Mouse (Mus musculus) embryonic facial prominence, embryonic 13.5 days (tissue): Measurements from ENCODE around the gene Ehf. TPM values are rescaled to one million over a fixed set of nuclear protein-coding genes. Genes with fewer than 3 reads are reported as not detected.

Source experiments
- ATAC-seq: fragments of 200-750 bp; cut with Nextera tagmentation; 2 replicates; pipeline ENCODE4 v1.8.0; 2017; ENCODE audit warnings: low read depth; ENCODE audit not compliant: insufficient number of reproducible peaks, insufficient read depth, low FRiP score, low TSS enrichment
- H3K27ac ChIP-seq: fragments of 300-500 bp; sonication (generic); 2 replicates; pipeline ENCODE4 v1.5.1; 2015; ENCODE audit warnings: moderate library complexity, mild to moderate bottlenecking, inconsistent platforms
- H3K27me3 ChIP-seq: fragments of 300-500 bp; sonication (generic); 2 replicates; pipeline ENCODE4 v1.6.1; 2015; ENCODE audit warnings: mild to moderate bottlenecking, inconsistent platforms
- H3K36me3 ChIP-seq: fragments of 300-500 bp; sonication (generic); 2 replicates; pipeline ENCODE4 v1.6.1; 2015; ENCODE audit warnings: mild to moderate bottlenecking, inconsistent platforms
- H3K4me1 ChIP-seq: fragments of 300-500 bp; sonication (generic); 2 replicates; pipeline ENCODE4 v1.6.1; 2015; ENCODE audit warnings: inconsistent platforms
- H3K4me2 ChIP-seq: fragments of 300-500 bp; sonication (generic); 2 replicates; pipeline ENCODE4 v1.6.1; 2015; ENCODE audit warnings: moderate library complexity, mild to moderate bottlenecking, inconsistent platforms
- H3K4me3 ChIP-seq: fragments of 300-500 bp; sonication (generic); 2 replicates; pipeline ENCODE4 v1.5.1; 2015; ENCODE audit warnings: mild to moderate bottlenecking, inconsistent platforms
- H3K9ac ChIP-seq: fragments of 300-500 bp; sonication (generic); 2 replicates; pipeline ENCODE4 v1.6.1; 2015; ENCODE audit warnings: mild to moderate bottlenecking, inconsistent platforms
- H3K9me3 ChIP-seq: fragments of 300-500 bp; sonication (generic); 2 replicates; pipeline ENCODE4 v1.6.1; 2016; ENCODE audit warnings: inconsistent platforms
- WGBS: fragments of 180-500 bp; shearing (Covaris S2); methylation state at CpG from one replicate; pipeline ENCODE4 v1.1.7; 2015; ENCODE audit warnings: mixed read lengths; 5-methylcytosine and 5-hydroxymethylcytosine counted together
- polyA plus RNA-seq: library from polyadenylated mRNA; unstranded; fragments of >200 nt; fragmentation: Nextera tagmentation; extraction: Ambion mirVana; gene quantifications from 2 replicates; pipeline ENCODE4 v1.2.1, GENCODE M21; 2015

The Ehf gene
- polyA plus RNA-seq, 1 experiment from 2014 or later: 5.1 TPM

DNA sequence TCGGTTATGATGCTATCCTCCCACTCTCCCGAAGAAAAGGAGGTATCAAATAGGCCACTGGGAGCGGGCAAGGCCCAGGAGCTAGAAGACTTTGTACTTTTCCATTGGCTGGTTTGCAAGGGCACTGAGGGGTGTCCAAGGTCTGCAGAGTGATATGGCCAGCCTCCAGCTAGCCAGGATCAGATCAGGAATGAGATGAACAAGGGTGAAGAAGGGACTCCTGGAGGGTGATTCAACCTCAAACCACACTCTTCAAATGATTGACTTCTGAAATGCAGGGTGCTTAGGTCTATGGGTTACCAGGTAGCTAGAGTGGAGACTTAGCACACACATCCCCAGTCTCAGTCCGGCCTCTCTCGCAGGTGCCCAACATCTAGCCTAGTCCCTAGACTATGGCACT, 9.3 kb downstream of the Ehf start:
- Histone ChIP-seq H3K9me3 (no peaks in the 10 kb centered on the region), H3K27ac (0 out of 2 replicates have a peak overlapping the region, but pooled peaks have one; percentile 14), H3K36me3 (no peaks in the 10 kb centered on the region), H3K4me3 (no peak overlapping the region), H3K4me2 (no peak overlapping the region), H3K9ac (no peak overlapping the region), H3K4me1 (peaks cover 4% of the 10 kb centered on the region; the same call in 1 of the 2 replicates), H3K27me3 (no peaks in the 10 kb centered on the region)
- WGBS: 65% methylated on average over 5 of the region's 5 CpGs
- no peak for ATAC-seq

DNA sequence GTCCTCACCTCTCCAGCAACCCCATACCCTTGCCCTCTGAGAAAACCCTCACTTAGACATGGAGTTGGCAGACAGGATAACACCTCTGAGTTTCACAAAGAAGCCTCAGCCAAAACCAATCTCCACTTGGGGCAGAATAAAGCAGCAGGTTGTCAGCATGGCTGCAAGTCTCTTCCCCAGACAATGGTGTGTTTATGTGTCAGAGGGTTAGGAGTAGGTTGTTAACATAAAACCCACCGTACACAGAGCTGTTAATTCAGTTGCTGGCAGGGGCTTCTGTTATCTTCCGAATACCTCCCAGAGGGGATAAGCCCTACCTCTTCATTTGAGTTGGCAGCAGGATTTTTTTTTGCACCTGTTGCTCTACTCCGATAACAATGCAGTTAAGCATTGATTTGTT, 9.9 kb downstream of the Ehf start:
- Histone ChIP-seq H3K27me3 (no peaks in the 10 kb centered on the region), H3K9me3 (no peaks in the 10 kb centered on the region), H3K4me2 (no peak overlapping the region), H3K4me3 (no peak overlapping the region), H3K27ac (no peak overlapping the region), H3K4me1 (peaks cover 4% of the 10 kb centered on the region; the same call in 1 of the 2 replicates), H3K36me3 (no peaks in the 10 kb centered on the region), H3K9ac (no peak overlapping the region)
- 22% methylated on average over 3 of the region's 3 CpGs for WGBS
- ATAC-seq: no peak

DNA sequence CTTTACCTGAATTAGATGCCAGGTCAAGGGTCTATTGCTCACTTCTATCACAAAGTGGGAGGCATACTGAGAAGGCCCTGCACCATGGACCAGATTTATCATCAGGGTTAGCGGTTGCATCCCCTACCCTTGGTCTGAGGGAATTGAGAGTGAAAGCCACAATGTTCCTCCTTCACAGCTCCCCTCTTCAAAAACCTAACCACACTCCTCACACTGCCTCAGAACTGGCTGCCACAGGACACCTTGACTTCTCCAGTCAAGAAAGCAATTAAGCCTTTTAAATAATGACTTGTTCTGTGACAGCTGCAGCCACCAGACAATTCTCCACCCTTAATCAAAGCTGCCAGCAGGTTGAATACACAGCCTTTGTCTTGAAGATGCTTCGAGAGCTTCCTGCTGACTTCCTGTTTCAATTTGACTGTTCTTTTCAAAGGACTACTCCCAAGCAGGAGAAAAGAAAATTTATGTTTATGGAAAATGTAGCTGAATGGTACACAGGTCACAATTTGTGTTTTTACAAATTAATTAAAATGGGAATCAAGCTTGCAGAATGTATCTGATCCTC, 12.3 kb downstream of the Ehf start:
- no peak overlapping the region for H3K27ac ChIP-seq
- peaks cover 8% of the 10 kb centered on the region for H3K4me1 ChIP-seq
- no peak overlapping the region for H3K4me2 ChIP-seq
- H3K4me3 ChIP-seq: no peak overlapping the region
- no peak for ATAC-seq
- no peaks in the 10 kb centered on the region for H3K9me3 ChIP-seq
- no peaks in the 10 kb centered on the region for H3K27me3 ChIP-seq
- WGBS: 59% methylated on average over 2 of the region's 2 CpGs
- H3K36me3 ChIP-seq: no peaks in the 10 kb centered on the region
- no peak overlapping the region for H3K9ac ChIP-seq

DNA sequence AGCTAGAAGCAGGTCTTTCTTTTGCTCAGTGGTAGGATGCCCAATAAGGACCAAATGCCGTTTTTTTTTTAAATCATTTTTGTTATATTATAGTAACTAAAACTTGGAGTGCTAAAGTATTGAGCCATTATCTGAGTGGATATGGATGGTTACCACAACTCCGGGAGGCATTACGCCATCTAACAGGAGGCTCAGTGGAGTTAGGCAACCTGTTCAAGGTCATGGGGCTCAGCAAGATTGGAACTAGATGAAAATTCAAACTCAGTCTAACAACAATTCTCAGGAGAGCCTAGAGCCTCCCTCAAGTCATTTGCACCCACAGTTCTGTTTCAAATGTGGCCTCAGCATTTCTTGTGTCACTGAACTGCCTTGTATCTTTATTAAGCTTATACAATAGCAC, 12.9 kb downstream of the Ehf start:
- Histone ChIP-seq H3K27me3 (no peaks in the 10 kb centered on the region), H3K4me1 (peaks cover 11% of the 10 kb centered on the region), H3K4me2 (no peak overlapping the region), H3K9me3 (no peaks in the 10 kb centered on the region), H3K27ac (no peak overlapping the region), H3K9ac (no peak overlapping the region), H3K36me3 (no peaks in the 10 kb centered on the region), H3K4me3 (no peak overlapping the region)
- WGBS: 89% methylated on average over 3 of the region's 3 CpGs
- no peak for ATAC-seq

DNA sequence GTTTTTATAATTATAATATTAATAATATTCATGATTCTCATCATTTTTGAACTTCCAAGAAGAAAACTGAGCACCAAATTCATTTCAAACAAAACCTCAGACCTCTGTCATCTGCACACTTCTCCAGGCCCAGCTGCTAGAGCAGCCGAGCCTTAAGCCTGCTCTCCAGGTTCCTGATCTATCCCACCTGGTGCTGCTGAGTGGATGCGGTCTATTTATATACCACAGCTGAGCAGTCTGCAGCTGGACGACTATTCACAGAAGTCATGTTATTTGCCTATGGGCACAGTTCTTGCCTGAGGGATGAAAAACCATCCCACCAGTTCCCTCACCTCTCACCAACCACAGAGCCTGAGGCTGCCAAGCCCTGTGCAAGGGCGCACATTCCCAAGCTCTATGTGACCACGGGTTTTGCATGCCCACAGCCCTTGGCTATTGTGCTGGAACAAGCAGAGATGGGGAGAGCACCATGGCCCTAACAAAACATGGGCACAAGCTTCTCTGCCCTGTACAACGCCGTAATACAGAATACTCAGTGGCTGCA, 13.6 kb downstream of the Ehf start:
- Histone ChIP-seq H3K27me3 (no peaks in the 10 kb centered on the region), H3K4me2 (no peak overlapping the region), H3K4me1 (peaks cover 14% of the 10 kb centered on the region), H3K4me3 (no peak overlapping the region), H3K36me3 (no peaks in the 10 kb centered on the region), H3K9ac (no peak overlapping the region), H3K27ac (0 out of 2 replicates have a peak overlapping the region, but pooled peaks have one; percentile 14), H3K9me3 (no peaks in the 10 kb centered on the region)
- no peak for ATAC-seq
- WGBS: 60% methylated on average over 7 of the region's 7 CpGs

DNA sequence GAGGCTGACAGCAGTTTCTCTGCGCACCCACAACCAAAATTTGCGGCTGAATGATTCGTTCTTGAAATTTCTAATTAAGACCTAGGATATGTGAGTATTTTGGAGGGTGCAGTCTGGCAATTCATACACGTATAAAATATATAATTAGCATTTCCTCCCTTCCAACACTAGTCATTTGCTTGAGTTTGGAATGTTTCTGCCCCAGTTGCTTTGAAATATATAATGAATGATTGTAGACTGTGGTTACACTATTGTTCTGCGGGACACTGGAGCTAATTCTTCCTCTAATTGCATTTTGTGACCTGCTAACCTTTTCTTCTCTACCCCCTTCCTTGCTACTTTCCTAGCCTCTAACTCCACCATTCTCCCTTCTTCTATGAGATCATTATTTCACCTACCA, 15.4 kb downstream of the Ehf start:
- H3K36me3 ChIP-seq: no peaks in the 10 kb centered on the region
- H3K9me3 ChIP-seq: no peaks in the 10 kb centered on the region
- H3K4me1 ChIP-seq: peaks cover 22% of the 10 kb centered on the region
- no peak overlapping the region for H3K4me3 ChIP-seq
- H3K27ac ChIP-seq: no peak overlapping the region
- H3K27me3 ChIP-seq: no peaks in the 10 kb centered on the region
- H3K9ac ChIP-seq: no peak overlapping the region
- 64% methylated on average over 5 of the region's 5 CpGs for WGBS
- H3K4me2 ChIP-seq: no peak overlapping the region
- no peak for ATAC-seq

DNA sequence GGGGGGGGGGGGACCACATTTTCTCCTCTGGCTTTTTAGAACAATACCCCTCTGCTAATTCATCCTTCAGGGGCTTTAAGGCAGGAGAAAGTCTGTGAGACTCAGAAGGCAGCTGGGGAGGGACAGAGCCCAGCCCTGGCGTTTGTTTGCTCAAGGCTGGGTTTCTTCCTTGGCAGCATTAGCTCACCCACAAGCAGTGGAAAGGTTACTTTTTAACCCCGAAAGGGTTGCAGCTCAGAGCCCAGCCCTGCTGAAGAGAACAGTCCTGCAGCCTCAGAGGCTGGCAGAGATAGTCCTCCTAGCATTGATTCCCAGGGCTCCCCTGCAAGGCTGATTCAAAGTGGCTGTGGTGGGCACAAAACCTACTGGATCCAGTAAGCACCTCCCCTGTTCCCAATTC, 17.5 kb downstream of the Ehf start:
- 17% methylated on average over 2 of the region's 2 CpGs for WGBS
- no peak for ATAC-seq

DNA sequence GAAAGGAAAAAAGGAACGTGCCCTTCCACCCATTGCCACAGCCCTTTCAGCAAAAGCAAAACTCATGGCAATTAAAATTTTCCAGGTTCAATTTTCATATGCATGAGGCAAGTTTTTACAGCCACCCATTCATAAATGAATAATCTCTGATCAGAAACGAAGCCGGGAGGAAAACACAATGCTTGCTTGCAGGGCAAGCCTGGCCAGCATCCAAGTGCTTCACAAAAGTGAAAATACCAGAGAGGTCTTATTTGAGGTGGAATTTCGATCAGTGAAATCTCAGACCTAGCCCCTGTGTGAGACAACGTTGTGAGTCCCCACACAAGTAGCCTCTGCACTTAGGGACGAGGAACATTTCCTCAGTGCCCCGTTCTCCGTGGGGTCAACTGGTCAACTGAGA, 19.3 kb downstream of the Ehf start:
- Histone ChIP-seq H3K9ac (no peak overlapping the region), H3K4me3 (no peak overlapping the region), H3K36me3 (no peaks in the 10 kb centered on the region), H3K27me3 (no peaks in the 10 kb centered on the region), H3K4me1 (peaks cover 25% of the 10 kb centered on the region), H3K27ac (peak overlapping the region; percentile 34; the same call in 1 of the 2 replicates), H3K4me2 (0 out of 2 replicates have a peak overlapping the region, but pooled peaks have one; percentile 11), H3K9me3 (no peaks in the 10 kb centered on the region)
- ATAC-seq: no peak
- WGBS: 56% methylated on average over 8 of the region's 8 CpGs

More for the DNA sequence above, 17.5 kb downstream of the Ehf start:
- 0 out of 2 replicates have a peak overlapping the region, but pooled peaks have one; percentile 22 for H3K27ac ChIP-seq
- H3K9me3 ChIP-seq: no peaks in the 10 kb centered on the region
- no peak overlapping the region for H3K4me2 ChIP-seq
- H3K27me3 ChIP-seq: no peaks in the 10 kb centered on the region
- no peaks in the 10 kb centered on the region for H3K36me3 ChIP-seq
- H3K4me1 ChIP-seq: peaks cover 25% of the 10 kb centered on the region
- no peak overlapping the region for H3K4me3 ChIP-seq
- no peak overlapping the region for H3K9ac ChIP-seq

DNA sequence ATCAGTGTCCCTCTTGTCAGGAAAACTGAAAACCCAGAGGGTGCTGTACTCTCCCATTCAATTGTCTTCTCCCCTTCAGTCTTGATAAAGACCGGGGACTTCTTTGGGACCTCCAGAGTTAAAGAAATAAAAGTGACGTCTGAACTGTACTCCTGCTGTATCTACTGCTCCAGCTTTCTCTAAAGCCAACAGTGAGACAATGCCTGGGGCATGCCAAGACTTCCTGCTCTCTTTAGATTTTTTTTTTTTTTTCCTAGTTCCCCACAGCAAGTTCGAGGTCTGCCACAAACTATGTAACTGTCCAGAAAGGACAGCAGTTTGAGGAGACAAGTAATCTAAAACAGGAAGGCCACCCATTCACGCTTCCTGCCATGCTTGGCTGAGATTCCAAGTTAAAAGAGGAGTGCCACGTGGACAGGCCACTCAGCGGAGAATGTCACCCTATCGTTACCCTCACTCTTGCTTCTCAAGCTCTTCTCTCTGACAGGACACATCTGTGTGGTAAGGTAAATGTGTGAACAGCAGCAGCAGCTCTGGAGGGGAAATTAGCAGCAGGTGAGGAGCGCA, 20.8 kb downstream of the Ehf start:
- no peak overlapping the region for H3K4me2 ChIP-seq
- H3K9ac ChIP-seq: no peak overlapping the region
- no peak for ATAC-seq
- no peaks in the 10 kb centered on the region for H3K36me3 ChIP-seq
- H3K9me3 ChIP-seq: no peaks in the 10 kb centered on the region
- no peak overlapping the region for H3K27ac ChIP-seq
- WGBS: 41% methylated on average over 8 of the region's 8 CpGs
- no peaks in the 10 kb centered on the region for H3K27me3 ChIP-seq
- no peak overlapping the region for H3K4me3 ChIP-seq
- H3K4me1 ChIP-seq: peaks cover 25% of the 10 kb centered on the region

DNA sequence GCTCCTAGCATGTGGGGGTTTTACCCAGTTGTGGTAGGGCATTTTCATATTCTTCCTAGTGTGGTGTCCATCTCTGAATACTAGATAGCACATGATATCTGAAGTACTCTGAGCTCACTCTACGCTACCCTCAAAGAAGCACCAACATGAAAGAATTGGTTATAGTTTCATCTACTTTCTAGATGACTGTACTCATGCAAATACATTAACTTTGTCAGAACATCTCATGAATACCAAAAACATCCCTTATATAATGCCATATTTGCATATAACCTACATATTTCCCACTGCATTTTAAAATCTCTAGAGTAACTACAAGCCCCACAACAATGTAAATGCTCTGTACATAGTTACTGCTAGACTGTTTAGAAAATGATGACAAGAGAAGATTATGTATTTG, 23.2 kb downstream of the Ehf start:
- 94% methylated on average over 1 of the region's 1 CpGs for WGBS
- H3K27ac ChIP-seq: no peak overlapping the region
- H3K4me1 ChIP-seq: peaks cover 16% of the 10 kb centered on the region
- no peak for ATAC-seq
- no peak overlapping the region for H3K9ac ChIP-seq
- no peak overlapping the region for H3K4me2 ChIP-seq
- H3K36me3 ChIP-seq: no peaks in the 10 kb centered on the region
- no peak overlapping the region for H3K4me3 ChIP-seq
- no peaks in the 10 kb centered on the region for H3K27me3 ChIP-seq
- no peaks in the 10 kb centered on the region for H3K9me3 ChIP-seq

DNA sequence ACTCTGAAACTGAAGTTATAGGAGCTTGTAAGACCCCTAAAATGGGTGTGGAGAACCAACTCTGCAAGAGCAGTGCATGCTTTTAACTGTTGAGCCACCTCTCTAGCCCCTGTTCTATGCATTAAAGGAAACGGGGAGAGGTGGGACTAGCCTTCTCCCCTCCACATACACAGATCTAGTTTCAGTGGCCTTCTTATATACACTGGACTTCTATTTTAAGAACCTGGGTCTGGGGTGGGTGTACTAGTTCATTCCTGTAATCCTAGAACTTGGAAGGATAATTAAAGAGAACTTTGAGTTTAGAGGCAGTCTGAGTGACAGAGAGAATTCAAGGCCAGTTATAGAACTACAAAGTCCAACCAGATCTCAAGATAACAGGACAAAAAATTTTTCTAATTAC, 24.6 kb downstream of the Ehf start:
- H3K27me3 ChIP-seq: no peaks in the 10 kb centered on the region
- H3K4me1 ChIP-seq: peaks cover 8% of the 10 kb centered on the region
- H3K36me3 ChIP-seq: no peaks in the 10 kb centered on the region
- WGBS: 23% methylated on average over 1 of the region's 1 CpGs
- H3K9me3 ChIP-seq: no peaks in the 10 kb centered on the region
- H3K27ac ChIP-seq: no peak overlapping the region
- H3K4me2 ChIP-seq: no peak overlapping the region
- no peak overlapping the region for H3K9ac ChIP-seq
- no peak overlapping the region for H3K4me3 ChIP-seq
- ATAC-seq: no peak

DNA sequence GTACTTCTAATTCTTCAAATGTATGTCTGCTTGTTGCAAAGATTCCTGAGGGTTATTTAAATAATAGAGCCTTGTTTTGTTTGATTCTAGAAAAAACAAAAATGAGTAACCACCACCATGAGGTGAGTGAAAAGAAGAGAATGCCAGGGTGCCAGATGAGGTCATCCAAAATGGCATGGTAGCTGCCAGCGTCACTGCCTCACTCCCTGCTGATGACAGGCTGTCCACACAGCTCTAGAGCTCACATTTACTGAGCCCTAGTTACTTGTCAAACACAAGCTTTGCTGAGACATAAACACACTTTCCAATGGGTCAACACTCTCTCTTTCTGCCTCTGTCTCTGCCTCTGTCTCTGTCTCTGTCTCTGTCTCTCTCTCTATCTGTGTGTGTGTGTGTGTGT, 25.3 kb downstream of the Ehf start:
- no peak for ATAC-seq
- Histone ChIP-seq H3K4me2 (no peak overlapping the region), H3K9me3 (no peaks in the 10 kb centered on the region), H3K27me3 (no peaks in the 10 kb centered on the region), H3K36me3 (no peaks in the 10 kb centered on the region), H3K4me3 (no peak overlapping the region), H3K9ac (no peak overlapping the region), H3K4me1 (peaks cover 3% of the 10 kb centered on the region), H3K27ac (no peak overlapping the region)
- WGBS: 33% methylated on average over 1 of the region's 1 CpGs
